ENCODE assay signal across 7 mouse cellular contexts in the genomic region with DNA sequence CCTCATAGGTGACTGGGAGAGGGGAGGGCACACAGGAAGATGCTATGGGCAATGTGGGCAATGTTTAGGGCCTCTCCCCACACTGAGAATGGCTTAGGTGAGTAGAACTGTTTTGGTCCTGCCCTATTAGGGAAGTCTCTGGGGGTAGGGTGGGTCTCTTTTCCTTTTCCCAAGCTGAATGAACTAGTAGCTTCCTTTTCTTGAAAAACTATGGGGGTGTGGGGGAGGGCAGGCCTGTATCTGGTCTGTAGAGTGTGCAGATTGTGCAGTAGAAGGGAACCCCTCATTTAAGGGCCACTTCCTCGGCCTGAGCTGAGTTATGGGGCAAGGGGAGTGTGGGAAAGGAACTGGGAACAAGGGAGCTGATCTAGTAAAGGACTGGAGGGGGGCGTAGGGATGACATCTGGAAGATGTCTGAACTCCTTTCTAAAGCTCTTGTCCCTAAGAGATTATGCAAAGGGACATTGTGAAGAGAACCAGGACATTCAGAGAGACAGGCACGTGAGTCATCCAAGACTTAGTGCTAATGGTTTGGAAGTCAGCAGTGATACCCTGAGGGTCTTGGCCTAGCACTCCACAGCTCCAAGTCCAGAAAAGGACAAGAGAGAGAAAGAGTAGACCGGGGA. TPM values are rescaled to one million over a fixed set of nuclear protein-coding genes. Genes with fewer than 3 reads are reported as not detected.
DNase-seq lines count a peak whose midpoint lies in the region; ATAC-seq and TF ChIP-seq lines count a peak whose summit lies in the region.

No protein-coding gene starts in this region.

- no peak overlapping the region for H3K27ac ChIP-seq in midbrain, embryonic 15.5 days
- H3K27ac ChIP-seq in midbrain, embryonic 10.5 days (replicated peaks) = no peak overlapping the region
- peak overlapping the region; percentile 94 for H3K27ac ChIP-seq in kidney, postnatal 0 days
- H3K27ac ChIP-seq in stomach, embryonic 15.5 days = peak overlapping the region; percentile 98

- peak overlapping the region; percentile 0; the same call in 1 of the 2 replicates for H3K4me2 ChIP-seq in midbrain, embryonic 15.5 days
- peak overlapping the region; percentile 90 for H3K4me2 ChIP-seq in kidney, postnatal 0 days (ENCODE audit: low read length)
- peak overlapping the region; percentile 77 for H3K4me2 ChIP-seq in stomach, embryonic 15.5 days

- no peak for ATAC-seq in midbrain, embryonic 15.5 days (replicated peaks)
- ATAC-seq in kidney, postnatal 0 days (replicated peaks; ENCODE audit: low FRiP score, low read depth) = no peak
- ATAC-seq in stomach, embryonic 15.5 days (ENCODE audit: insufficient read depth, low FRiP score, low read depth) = no peak
- no peak for ATAC-seq in frontal cortex, adult (ENCODE audit: low TSS enrichment)

- 77% methylated on average over 4 of the region's 4 CpGs for WGBS in midbrain, embryonic 15.5 days
- WGBS in midbrain, embryonic 10.5 days = 62% methylated on average over 4 of the region's 4 CpGs
- WGBS in kidney, postnatal 0 days = 65% methylated on average over 4 of the region's 4 CpGs
- 42% methylated on average over 4 of the region's 4 CpGs for WGBS in stomach, embryonic 15.5 days

- H3K9me3 ChIP-seq in midbrain, embryonic 15.5 days = no peaks in the 10 kb centered on the region
- H3K9me3 ChIP-seq in midbrain, embryonic 10.5 days (replicated peaks) = no peaks in the 10 kb centered on the region
- H3K9me3 ChIP-seq in kidney, postnatal 0 days (replicated peaks; ENCODE audit: low read length) = no peaks in the 10 kb centered on the region
- H3K9me3 ChIP-seq in stomach, embryonic 15.5 days = no peaks in the 10 kb centered on the region

- peaks cover 19% of the 10 kb centered on the region for H3K4me1 ChIP-seq in midbrain, embryonic 15.5 days
- H3K4me1 ChIP-seq in midbrain, embryonic 10.5 days = peaks cover 40% of the 10 kb centered on the region
- H3K4me1 ChIP-seq in kidney, postnatal 0 days (replicated peaks; ENCODE audit: insufficient read depth, low read length) = peaks cover 25% of the 10 kb centered on the region; the same call in 1 of the 2 replicates
- peaks cover 63% of the 10 kb centered on the region for H3K4me1 ChIP-seq in stomach, embryonic 15.5 days

- H3K9ac ChIP-seq in midbrain, embryonic 15.5 days = no peak overlapping the region
- peak overlapping the region; percentile 86; the same call in 1 of the 2 replicates for H3K9ac ChIP-seq in kidney, postnatal 0 days (ENCODE audit: low read depth, low read length)
- no peak overlapping the region for H3K9ac ChIP-seq in stomach, embryonic 15.5 days

- peaks cover 39% of the 10 kb centered on the region for H3K27me3 ChIP-seq in midbrain, embryonic 15.5 days (replicated peaks)
- peaks cover 57% of the 10 kb centered on the region for H3K27me3 ChIP-seq in midbrain, embryonic 10.5 days (ENCODE audit: low read depth, poor library complexity, severe bottlenecking)
- no peaks in the 10 kb centered on the region for H3K27me3 ChIP-seq in kidney, postnatal 0 days (ENCODE audit: insufficient read depth, low read length)
- H3K27me3 ChIP-seq in stomach, embryonic 15.5 days (replicated peaks) = no peaks in the 10 kb centered on the region

- no peak overlapping the region for H3K4me3 ChIP-seq in midbrain, embryonic 15.5 days
- H3K4me3 ChIP-seq in midbrain, embryonic 10.5 days = no peak overlapping the region
- H3K4me3 ChIP-seq in kidney, postnatal 0 days (replicated peaks; ENCODE audit: low read depth, low read length) = peak overlapping the region; percentile 79
- peak overlapping the region; percentile 85 for H3K4me3 ChIP-seq in stomach, embryonic 15.5 days (replicated peaks)

- H3K36me3 ChIP-seq in midbrain, embryonic 15.5 days (replicated peaks) = no peaks in the 10 kb centered on the region
- no peaks in the 10 kb centered on the region for H3K36me3 ChIP-seq in midbrain, embryonic 10.5 days
- no peaks in the 10 kb centered on the region for H3K36me3 ChIP-seq in kidney, postnatal 0 days (ENCODE audit: insufficient read depth, low read length)
- no peaks in the 10 kb centered on the region for H3K36me3 ChIP-seq in stomach, embryonic 15.5 days

- TF ChIP-seq CTCF in kidney, postnatal 0 days (IDR thresholded peaks at IDR 0.05; ENCODE audit: low read depth) = no peak

- no peak for DNase-seq in midbrain, embryonic 10.5 days (ENCODE audit: low spot score)
- peak; percentile 77 for DNase-seq in heart, adult 8-10 months (ENCODE audit: low spot score)
- no peak for DNase-seq in kidney, postnatal 0 days (ENCODE audit: low spot score)
- no peak for DNase-seq in right cerebral cortex, postnatal 36 days (ENCODE audit: low spot score in 2 of 2)

RNA-seq across cellular contexts. Expression of a gene that starts 2.3 kb away (rescaled TPM):
- 4.9 and 5.9 TPM in 2 replicates for polyA plus RNA-seq in midbrain, embryonic 15.5 days (2015; fragmentation: Nextera tagmentation; extraction: Ambion mirVana)
- 6.6 and 8.8 TPM in 2 replicates for polyA plus RNA-seq in midbrain, embryonic 10.5 days (2016; fragmentation: Nextera tagmentation; extraction: Ambion mirVana)
- total RNA-seq in heart, adult 8-10 months (2022) = 100 to 1,000 TPM; 332 to 446 (median 375) TPM
- polyA plus RNA-seq in kidney, postnatal 0 days (2015; fragmentation: Nextera tagmentation; extraction: Ambion mirVana) = 22.5 and 27.5 TPM in 2 replicates
- 32.2 and 43.5 TPM in 2 replicates for polyA plus RNA-seq in stomach, embryonic 15.5 days (2015; fragmentation: Nextera tagmentation; extraction: Ambion mirVana)

RNA-seq across cellular contexts. Expression of a gene that starts 24.5 kb away (rescaled TPM):
- polyA plus RNA-seq in midbrain, embryonic 15.5 days (2015; fragmentation: Nextera tagmentation; extraction: Ambion mirVana) = 287 and 295 TPM in 2 replicates
- polyA plus RNA-seq in midbrain, embryonic 10.5 days (2016; fragmentation: Nextera tagmentation; extraction: Ambion mirVana) = 438 and 514 TPM in 2 replicates
- 100 to 1,000 TPM; 209 to 232 (median 227) TPM for total RNA-seq in heart, adult 8-10 months (2022)
- 328 and 354 TPM in 2 replicates for polyA plus RNA-seq in kidney, postnatal 0 days (2015; fragmentation: Nextera tagmentation; extraction: Ambion mirVana)
- 383 and 461 TPM in 2 replicates for polyA plus RNA-seq in stomach, embryonic 15.5 days (2015; fragmentation: Nextera tagmentation; extraction: Ambion mirVana)

RNA-seq across cellular contexts. Expression of a gene that starts 37.7 kb away (rescaled TPM):
- 27.5 and 30.5 TPM in 2 replicates for polyA plus RNA-seq in midbrain, embryonic 15.5 days (2015; fragmentation: Nextera tagmentation; extraction: Ambion mirVana)
- 36.5 and 40.2 TPM in 2 replicates for polyA plus RNA-seq in midbrain, embryonic 10.5 days (2016; fragmentation: Nextera tagmentation; extraction: Ambion mirVana)
- 10 to 100 TPM in 1 of 4 experiments, 1 to 10 TPM in 3; 8.1 to 10.3 (median 8.6) TPM for total RNA-seq in heart, adult 8-10 months (2022)
- polyA plus RNA-seq in kidney, postnatal 0 days (2015; fragmentation: Nextera tagmentation; extraction: Ambion mirVana) = 19.9 and 22.3 TPM in 2 replicates
- 29.1 and 31.8 TPM in 2 replicates for polyA plus RNA-seq in stomach, embryonic 15.5 days (2015; fragmentation: Nextera tagmentation; extraction: Ambion mirVana)

RNA-seq across cellular contexts. Expression of a gene that starts 49.7 kb away (rescaled TPM):
- 119 and 121 TPM in 2 replicates for polyA plus RNA-seq in midbrain, embryonic 15.5 days (2015; fragmentation: Nextera tagmentation; extraction: Ambion mirVana)
- polyA plus RNA-seq in midbrain, embryonic 10.5 days (2016; fragmentation: Nextera tagmentation; extraction: Ambion mirVana) = 178 and 191 TPM in 2 replicates
- total RNA-seq in heart, adult 8-10 months (2022) = 10 to 100 TPM; 28.2 to 33.7 (median 30.4) TPM
- 103 and 116 TPM in 2 replicates for polyA plus RNA-seq in kidney, postnatal 0 days (2015; fragmentation: Nextera tagmentation; extraction: Ambion mirVana)
- polyA plus RNA-seq in stomach, embryonic 15.5 days (2015; fragmentation: Nextera tagmentation; extraction: Ambion mirVana) = 132 and 142 TPM in 2 replicates

Comparison
In these comparisons a context has a peak if more than half of its experiments do, and no peak if none do; other contexts are left out.
1. H3K27ac ChIP-seq: peak in kidney, postnatal 0 days (single experiment) and stomach, embryonic 15.5 days (single experiment); none in midbrain, embryonic 15.5 days (single experiment) and midbrain, embryonic 10.5 days (single experiment).
2. H3K4me2 ChIP-seq: peak in every context shown above with its lines; median percentile 90 in kidney, postnatal 0 days; 77 in stomach, embryonic 15.5 days; 0 in midbrain, embryonic 15.5 days.
3. H3K4me3 ChIP-seq: peak in kidney, postnatal 0 days (single experiment) and stomach, embryonic 15.5 days (single experiment); none in midbrain, embryonic 15.5 days (single experiment) and midbrain, embryonic 10.5 days (single experiment).